Mouse (Mus musculus) heart, embryonic 12.5 days (tissue): Measurements from ENCODE around the gene Foxj3. TPM values are rescaled to one million over a fixed set of nuclear protein-coding genes. Genes with fewer than 3 reads are reported as not detected.

Source experiments
- ATAC-seq: fragments of 200-750 bp; cut with Nextera tagmentation; 2 replicates; pipeline ENCODE4 v1.8.0; 2017; ENCODE audit warnings: moderate TSS enrichment, moderate library complexity; ENCODE audit not compliant: insufficient number of reproducible peaks, low FRiP score
- H3K27ac ChIP-seq: fragments of 300-500 bp; sonication (generic); 2 replicates; pipeline ENCODE4 v1.5.1; 2016; ENCODE audit warnings: mild to moderate bottlenecking, moderate library complexity; ENCODE audit not compliant: poor library complexity, severe bottlenecking
- H3K27me3 ChIP-seq: fragments of 300-500 bp; sonication (generic); replicated peaks from 2 replicates; pipeline ENCODE4 v1.6.1; 2016; ENCODE audit warnings: mild to moderate bottlenecking, moderate library complexity
- H3K36me3 ChIP-seq: fragments of 300-500 bp; sonication (generic); 2 replicates; pipeline ENCODE4 v1.6.1; 2016; ENCODE audit warnings: mild to moderate bottlenecking, moderate library complexity
- H3K4me1 ChIP-seq: fragments of 300-500 bp; sonication (generic); replicated peaks from 2 replicates; pipeline ENCODE4 v1.6.1; 2016; ENCODE audit warnings: mild to moderate bottlenecking
- H3K4me2 ChIP-seq: fragments of 300-500 bp; sonication (generic); 2 replicates; pipeline ENCODE4 v1.6.1; 2016; ENCODE audit warnings: mild to moderate bottlenecking, moderate library complexity
- H3K4me3 ChIP-seq: fragments of 300-500 bp; sonication (generic); 2 replicates; pipeline ENCODE4 v1.5.1; 2016; ENCODE audit warnings: mild to moderate bottlenecking
- H3K9ac ChIP-seq: fragments of 300-500 bp; sonication (generic); 2 replicates; pipeline ENCODE4 v1.6.1; 2016; ENCODE audit warnings: mild to moderate bottlenecking, moderate library complexity
- H3K9me3 ChIP-seq: fragments of 300-500 bp; sonication (generic); replicated peaks from 2 replicates; pipeline ENCODE4 v1.6.1; 2016; ENCODE audit warnings: mild to moderate bottlenecking, moderate library complexity
- WGBS: fragments of 180-500 bp; shearing (Covaris S2); methylation state at CpG from one replicate; pipeline ENCODE4 v1.1.7; 2016; 5-methylcytosine and 5-hydroxymethylcytosine counted together
- polyA plus RNA-seq: library from polyadenylated mRNA; unstranded; fragments of >200 nt; fragmentation: Nextera tagmentation; extraction: Ambion mirVana; gene quantifications from 2 replicates; pipeline ENCODE4 v1.2.1, GENCODE M21; 2016

Gene Foxj3
- polyA plus RNA-seq, 1 experiment from 2014 or later, result 28.4 TPM

- H3K4me1 ChIP-seq, result 0 out of 2 replicates have a peak, but pooled peaks cover 3% of the 10 kb centered on the region
- H3K9ac ChIP-seq, result no peak overlapping the region
- no peaks in the 10 kb centered on the region for H3K36me3 ChIP-seq
- no peaks in the 10 kb centered on the region for H3K27me3 ChIP-seq
- no peak for ATAC-seq
- H3K4me2 ChIP-seq, result no peak overlapping the region
- no peak overlapping the region for H3K27ac ChIP-seq
- no peak overlapping the region for H3K4me3 ChIP-seq
- no peaks in the 10 kb centered on the region for H3K9me3 ChIP-seq
These were observed 10.4 kb upstream of the Foxj3 start for GRCm38 (mm10) chr4:119526329-119526845.

GRCm38 (mm10) chr4:119531813-119532212 is 5.0 kb upstream of the Foxj3 start:
- H3K4me2 ChIP-seq, result no peak overlapping the region
- H3K9ac ChIP-seq, result no peak overlapping the region
- no peak overlapping the region for H3K4me3 ChIP-seq
- no peaks in the 10 kb centered on the region for H3K36me3 ChIP-seq
- H3K4me1 ChIP-seq, result 0 out of 2 replicates have a peak, but pooled peaks cover 6% of the 10 kb centered on the region
- H3K27ac ChIP-seq, result no peak overlapping the region
- ATAC-seq, result no peak
- H3K27me3 ChIP-seq, result no peaks in the 10 kb centered on the region
- H3K9me3 ChIP-seq, result no peaks in the 10 kb centered on the region
- WGBS, result 70% methylated on average over 2 of the region's 2 CpGs

- H3K4me3 ChIP-seq, result no peak overlapping the region
- no peaks in the 10 kb centered on the region for H3K27me3 ChIP-seq
- H3K36me3 ChIP-seq, result no peaks in the 10 kb centered on the region
- peaks cover 13% of the 10 kb centered on the region; the same call in 1 of the 2 replicates for H3K4me1 ChIP-seq
- no peak overlapping the region for H3K9ac ChIP-seq
- no peak for ATAC-seq
- no peak overlapping the region for H3K4me2 ChIP-seq
- WGBS, result 47% methylated on average over 4 of the region's 4 CpGs
- no peaks in the 10 kb centered on the region for H3K9me3 ChIP-seq
- no peak overlapping the region for H3K27ac ChIP-seq
These were observed 1.7 kb upstream of the Foxj3 start for GRCm38 (mm10) chr4:119535103-119535502.

GRCm38 (mm10) chr4:119537436-119537835 is 632 bp downstream of the Foxj3 start:
- no peaks in the 10 kb centered on the region for H3K36me3 ChIP-seq
- no peak overlapping the region for H3K4me3 ChIP-seq
- ATAC-seq, result no peak
- no peak overlapping the region for H3K9ac ChIP-seq
- peaks cover 12% of the 10 kb centered on the region; the same call in 1 of the 2 replicates for H3K4me1 ChIP-seq
- H3K4me2 ChIP-seq, result no peak overlapping the region
- WGBS, result 71% methylated on average over 4 of the region's 4 CpGs
- no peak overlapping the region for H3K27ac ChIP-seq
- no peaks in the 10 kb centered on the region for H3K9me3 ChIP-seq
- no peaks in the 10 kb centered on the region for H3K27me3 ChIP-seq

GRCm38 (mm10) chr4:119539031-119539824 is 2.4 kb downstream of the Foxj3 start, which contains the start of gene Frg2f1:
Frg2f1 (minus strand) TSS chr4:119539529.
- no peaks in the 10 kb centered on the region for H3K9me3 ChIP-seq
- peak; percentile 95 for ATAC-seq
- peak within 1 kb of the TSS; percentile 99 for H3K27ac ChIP-seq
- no peaks in the 10 kb centered on the region for H3K36me3 ChIP-seq
- under 1% methylated on average over 70 of the region's 85 CpGs for WGBS
- no peaks in the 10 kb centered on the region for H3K27me3 ChIP-seq
- H3K9ac ChIP-seq, result peak within 1 kb of the TSS; percentile 94
- peak within 1 kb of the TSS; percentile 90 for H3K4me3 ChIP-seq
- peaks cover 15% of the 10 kb centered on the region for H3K4me1 ChIP-seq
- peak within 1 kb of the TSS; percentile 80 for H3K4me2 ChIP-seq

- Histone ChIP-seq H3K4me1 (peaks cover 13% of the 10 kb centered on the region), H3K36me3 (no peaks in the 10 kb centered on the region)
- under 1% methylated on average over 57 of the region's 76 CpGs for WGBS
These were observed 3.2 kb downstream of the Foxj3 start for GRCm38 (mm10) chr4:119539836-119540532.

GRCm38 (mm10) chr4:119540533-119540890 is 3.7 kb downstream of the Foxj3 start:
- Histone ChIP-seq H3K27me3 (no peaks in the 10 kb centered on the region), H3K36me3 (no peaks in the 10 kb centered on the region), H3K9me3 (no peaks in the 10 kb centered on the region), H3K9ac (peak overlapping the region; percentile 94), H3K4me1 (peaks cover 12% of the 10 kb centered on the region), H3K27ac (peak overlapping the region; percentile 99), H3K4me2 (peak overlapping the region; percentile 80), H3K4me3 (peak overlapping the region; percentile 90)
- ATAC-seq, result no peak
- 5% methylated on average over 10 of the region's 10 CpGs for WGBS

More at GRCm38 (mm10) chr4:119539836-119540532, 3.2 kb downstream of the Foxj3 start:
- peak; percentile 80 for ATAC-seq
- no peaks in the 10 kb centered on the region for H3K27me3 ChIP-seq
- peak overlapping the region; percentile 90 for H3K4me3 ChIP-seq
- no peaks in the 10 kb centered on the region for H3K9me3 ChIP-seq
- peak overlapping the region; percentile 80 for H3K4me2 ChIP-seq
- peak overlapping the region; percentile 94 for H3K9ac ChIP-seq
- H3K27ac ChIP-seq, result peak overlapping the region; percentile 99

GRCm38 (mm10) chr4:119550864-119551263 is 14.1 kb downstream of the Foxj3 start:
- H3K4me3 ChIP-seq, result no peak overlapping the region
- no peak for ATAC-seq
- WGBS, result 29% methylated on average over 1 of the region's 1 CpGs
- H3K4me1 ChIP-seq, result peaks cover 25% of the 10 kb centered on the region
- H3K27ac ChIP-seq, result no peak overlapping the region
- H3K9ac ChIP-seq, result no peak overlapping the region
- no peaks in the 10 kb centered on the region for H3K36me3 ChIP-seq
- no peak overlapping the region for H3K4me2 ChIP-seq
- H3K27me3 ChIP-seq, result no peaks in the 10 kb centered on the region
- no peaks in the 10 kb centered on the region for H3K9me3 ChIP-seq

GRCm38 (mm10) chr4:119555466-119555865 is 18.7 kb downstream of the Foxj3 start:
- H3K27ac ChIP-seq, result no peak overlapping the region
- H3K9ac ChIP-seq, result no peak overlapping the region
- H3K4me2 ChIP-seq, result no peak overlapping the region
- no peaks in the 10 kb centered on the region for H3K9me3 ChIP-seq
- H3K4me3 ChIP-seq, result no peak overlapping the region
- no peaks in the 10 kb centered on the region for H3K36me3 ChIP-seq
- ATAC-seq, result no peak
- H3K27me3 ChIP-seq, result no peaks in the 10 kb centered on the region
- WGBS, result 66% methylated on average over 2 of the region's 2 CpGs
- peaks cover 21% of the 10 kb centered on the region for H3K4me1 ChIP-seq

- Histone ChIP-seq H3K27ac (no peak overlapping the region), H3K27me3 (no peaks in the 10 kb centered on the region), H3K36me3 (peaks cover 13% of the 10 kb centered on the region), H3K4me2 (no peak overlapping the region), H3K9ac (no peak overlapping the region), H3K4me3 (no peak overlapping the region), H3K4me1 (peaks cover 13% of the 10 kb centered on the region), H3K9me3 (peaks cover 5% of the 10 kb centered on the region)
- ATAC-seq, result no peak
These were observed 26.3 kb downstream of the Foxj3 start for GRCm38 (mm10) chr4:119563136-119563535.

- H3K4me2 ChIP-seq, result 0 out of 2 replicates have a peak overlapping the region, but pooled peaks have one; percentile 25
- H3K9ac ChIP-seq, result no peak overlapping the region
- WGBS, result 44% methylated on average over 4 of the region's 4 CpGs
- no peak overlapping the region for H3K4me3 ChIP-seq
- peak overlapping the region; percentile 80 for H3K27ac ChIP-seq
- H3K4me1 ChIP-seq, result peaks cover 15% of the 10 kb centered on the region
- no peaks in the 10 kb centered on the region for H3K27me3 ChIP-seq
- peaks cover 5% of the 10 kb centered on the region for H3K9me3 ChIP-seq
- no peak; the same call in 1 of the 2 replicates for ATAC-seq
- peaks cover 13% of the 10 kb centered on the region for H3K36me3 ChIP-seq
These were observed 29.6 kb downstream of the Foxj3 start for GRCm38 (mm10) chr4:119566322-119566835.
